In genomic region chr8:47461650-47462049, GRCm38 (mm10) we compare ENCODE assay signal across 8 mouse cellular contexts. TPM values are rescaled to one million over a fixed set of nuclear protein-coding genes. Genes with fewer than 3 reads are reported as not detected.
DNase-seq lines count a peak whose midpoint lies in the region; ATAC-seq and TF ChIP-seq lines count a peak whose summit lies in the region.
"Had no signal": no experiment of that assay in that cellular context is flagged by ENCODE, and none has a peak within 500 bp of the region (broad histone marks: within the 10 kb centered on the region; RNA-seq: fewer than 3 reads in every experiment).

No protein-coding gene starts in this region.

- H3K27me3 ChIP-seq in lung, embryonic 14.5 days (ENCODE audit: insufficient read depth, low read length) = no peaks in the 10 kb centered on the region
- H3K27me3 ChIP-seq in heart, embryonic 12.5 days (replicated peaks) = no peaks in the 10 kb centered on the region

- no peak overlapping the region for H3K27ac ChIP-seq in lung, embryonic 14.5 days (ENCODE audit: low read depth)
- peak overlapping the region; percentile 30; the same call in 1 of the 2 replicates for H3K27ac ChIP-seq in heart, embryonic 12.5 days (ENCODE audit: poor library complexity, severe bottlenecking)
- H3K27ac ChIP-seq: macrophage had no signal

- DNase-seq in lung, embryonic 14.5 days = peak; percentile 51
- DNase-seq in lung, adult 18-20 months = no peak
- DNase-seq in layer of hippocampus, adult 9-10 months (ENCODE audit: low spot score) = peak; percentile 22
- peak; percentile 72 for DNase-seq in telencephalon, adult 2 months (ENCODE audit: low read depth, low spot score)
- DNase-seq in ovary, postnatal 36 days (ENCODE audit: low spot score) = no peak

- H3K4me1 ChIP-seq in lung, embryonic 14.5 days (ENCODE audit: insufficient read depth) = no peaks in the 10 kb centered on the region
- no peaks in the 10 kb centered on the region for H3K4me1 ChIP-seq in heart, embryonic 12.5 days (replicated peaks)

- no peak for TF ChIP-seq CTCF in lung, embryonic 14.5 days (IDR thresholded peaks at IDR 0.05; ENCODE audit: low read depth)

- peak; percentile 63; the same call in 1 of the 2 replicates for ATAC-seq in lung, embryonic 14.5 days (ENCODE audit: insufficient read depth)
- ATAC-seq in heart, embryonic 12.5 days (ENCODE audit: insufficient number of reproducible peaks, low FRiP score) = no peak
- ATAC-seq in inflammation-experienced regulatory T-cells, adult 6 months = no peak

- no peak overlapping the region for H3K9ac ChIP-seq in lung, embryonic 14.5 days
- no peak overlapping the region for H3K9ac ChIP-seq in heart, embryonic 12.5 days

- H3K36me3 ChIP-seq in lung, embryonic 14.5 days (ENCODE audit: insufficient read depth) = no peaks in the 10 kb centered on the region
- no peaks in the 10 kb centered on the region for H3K36me3 ChIP-seq in heart, embryonic 12.5 days

- no peak overlapping the region for H3K4me3 ChIP-seq in lung, embryonic 14.5 days (ENCODE audit: low read depth, low read length)
- H3K4me3 ChIP-seq in heart, embryonic 12.5 days = no peak overlapping the region

- WGBS in lung, embryonic 14.5 days = 59% methylated on average over 10 of the region's 10 CpGs
- WGBS in heart, embryonic 12.5 days = 53% methylated on average over 10 of the region's 10 CpGs

- H3K4me2 ChIP-seq in lung, embryonic 14.5 days = no peak overlapping the region
- no peak overlapping the region for H3K4me2 ChIP-seq in heart, embryonic 12.5 days

- peaks cover 3% of the 10 kb centered on the region; the same call in 1 of the 2 replicates for H3K9me3 ChIP-seq in lung, embryonic 14.5 days (ENCODE audit: low read depth, low read length)
- H3K9me3 ChIP-seq in heart, embryonic 12.5 days (replicated peaks) = peaks cover 10% of the 10 kb centered on the region

RNA-seq across cellular contexts. Expression of gene Stox2, which starts 15.5 kb away (rescaled TPM):
- 11.7 and 11.9 TPM in 2 replicates for polyA plus RNA-seq in lung, embryonic 14.5 days (2014; fragmentation: Nextera tagmentation; extraction: Ambion mirVana)
- 10.3 and 13.2 TPM in 2 replicates for polyA plus RNA-seq in heart, embryonic 12.5 days (2016; fragmentation: Nextera tagmentation; extraction: Ambion mirVana)
- under 1 TPM in 1 of 3 experiments, not detected in 2; 0.18 TPM for polyA plus RNA-seq in inflammation-experienced regulatory T-cells, adult 6 months (2017; shearing (Covaris generic))
- polyA plus RNA-seq: macrophage had no signal

Comparison
In these comparisons a context has a peak if more than half of its experiments do, and no peak if none do; other contexts are left out.
1. DNase-seq: peak in lung, embryonic 14.5 days (single experiment), layer of hippocampus, adult 9-10 months (single experiment) and telencephalon, adult 2 months (single experiment); none in lung, adult 18-20 months (0 of 2) and ovary, postnatal 36 days (single experiment).